ENCODE assay signal across 7 mouse cellular contexts in genomic region chr1:69685049-69685889, GRCm38 (mm10). TPM values are rescaled to one million over a fixed set of nuclear protein-coding genes. Genes with fewer than 3 reads are reported as not detected.
A peak's percentile ranks its signal among the peaks of the same experiment; 100 is the strongest.
DNase-seq lines count a peak whose midpoint lies in the region; ATAC-seq lines count a peak whose summit lies in the region.

No protein-coding gene starts in this region.

- peak overlapping the region; percentile 83 for H3K27ac ChIP-seq in lung, embryonic 16.5 days (ENCODE audit: low read length)
- peak overlapping the region; percentile 84 for H3K27ac ChIP-seq in forebrain, embryonic 10.5 days
- no peak overlapping the region for H3K27ac ChIP-seq in limb, embryonic 15.5 days
- peak overlapping the region; percentile 76 for H3K27ac ChIP-seq in stomach, embryonic 15.5 days

- WGBS in lung, embryonic 16.5 days, result 2% methylated on average over 11 of the region's 11 CpGs
- under 1% methylated on average over 11 of the region's 11 CpGs for WGBS in forebrain, embryonic 10.5 days
- WGBS in limb, embryonic 15.5 days, result 3% methylated on average over 11 of the region's 11 CpGs
- 1% methylated on average over 11 of the region's 11 CpGs for WGBS in stomach, embryonic 15.5 days

- no peaks in the 10 kb centered on the region for H3K36me3 ChIP-seq in lung, embryonic 16.5 days (ENCODE audit: control insufficient read depth, insufficient read depth, low read length)
- no peaks in the 10 kb centered on the region for H3K36me3 ChIP-seq in forebrain, embryonic 10.5 days (replicated peaks)
- no peaks in the 10 kb centered on the region for H3K36me3 ChIP-seq in limb, embryonic 15.5 days
- H3K36me3 ChIP-seq in stomach, embryonic 15.5 days, result no peaks in the 10 kb centered on the region

- no peak for ATAC-seq in lung, embryonic 16.5 days (ENCODE audit: low read depth)
- no peak for ATAC-seq in limb, embryonic 15.5 days (ENCODE audit: insufficient number of reproducible peaks, low FRiP score, low TSS enrichment, low read depth)
- ATAC-seq in stomach, embryonic 15.5 days (ENCODE audit: insufficient read depth, low FRiP score, low read depth), result no peak

- no peaks in the 10 kb centered on the region for H3K9me3 ChIP-seq in lung, embryonic 16.5 days (ENCODE audit: control insufficient read depth, low read length)
- H3K9me3 ChIP-seq in forebrain, embryonic 10.5 days, result no peaks in the 10 kb centered on the region
- H3K9me3 ChIP-seq in limb, embryonic 15.5 days, result no peaks in the 10 kb centered on the region
- no peaks in the 10 kb centered on the region for H3K9me3 ChIP-seq in stomach, embryonic 15.5 days

- H3K4me2 ChIP-seq in lung, embryonic 16.5 days (ENCODE audit: low read depth, low read length), result peak overlapping the region; percentile 85
- peak overlapping the region; percentile 68 for H3K4me2 ChIP-seq in limb, embryonic 15.5 days
- peak overlapping the region; percentile 72 for H3K4me2 ChIP-seq in stomach, embryonic 15.5 days

- no peaks in the 10 kb centered on the region for H3K27me3 ChIP-seq in lung, embryonic 16.5 days (ENCODE audit: control insufficient read depth, insufficient read depth, low read depth, low read length)
- no peaks in the 10 kb centered on the region for H3K27me3 ChIP-seq in forebrain, embryonic 10.5 days (ENCODE audit: poor library complexity, severe bottlenecking)
- H3K27me3 ChIP-seq in limb, embryonic 15.5 days, result no peaks in the 10 kb centered on the region
- H3K27me3 ChIP-seq in stomach, embryonic 15.5 days (replicated peaks), result no peaks in the 10 kb centered on the region

- no peak for DNase-seq in lung, postnatal 25 days (ENCODE audit: low spot score)
- DNase-seq in forebrain, embryonic 10.5 days (ENCODE audit: extremely low spot score, low spot score), result no peak
- no peak for DNase-seq in cerebellum, postnatal 4 days (ENCODE audit: low spot score in 2 of 2)
- no peak for DNase-seq in gastrocnemius, adult 8-10 months (ENCODE audit: low spot score in 2 of 2)

- H3K4me1 ChIP-seq in lung, embryonic 16.5 days (replicated peaks; ENCODE audit: control insufficient read depth, insufficient read depth, low read length), result 0 out of 2 replicates have a peak, but pooled peaks cover 2% of the 10 kb centered on the region
- peaks cover 35% of the 10 kb centered on the region for H3K4me1 ChIP-seq in forebrain, embryonic 10.5 days
- H3K4me1 ChIP-seq in limb, embryonic 15.5 days, result peaks cover 6% of the 10 kb centered on the region; the same call in 1 of the 2 replicates
- 0 out of 2 replicates have a peak, but pooled peaks cover 4% of the 10 kb centered on the region for H3K4me1 ChIP-seq in stomach, embryonic 15.5 days

- H3K4me3 ChIP-seq in lung, embryonic 16.5 days (ENCODE audit: low read length), result peak overlapping the region; percentile 81
- peak overlapping the region; percentile 81 for H3K4me3 ChIP-seq in forebrain, embryonic 10.5 days
- peak overlapping the region; percentile 83 for H3K4me3 ChIP-seq in limb, embryonic 15.5 days
- peak overlapping the region; percentile 81 for H3K4me3 ChIP-seq in stomach, embryonic 15.5 days (replicated peaks)

- H3K9ac ChIP-seq in lung, embryonic 16.5 days (ENCODE audit: low read length), result peak overlapping the region; percentile 60
- H3K9ac ChIP-seq in limb, embryonic 15.5 days, result peak overlapping the region; percentile 37; the same call in 1 of the 2 replicates
- H3K9ac ChIP-seq in stomach, embryonic 15.5 days, result peak overlapping the region; percentile 25; the same call in 1 of the 2 replicates

RNA-seq across cellular contexts. Expression of gene Ikzf2, which starts 1.8 kb away (rescaled TPM):
- polyA plus RNA-seq in lung, embryonic 16.5 days (2015; fragmentation: Nextera tagmentation; extraction: Ambion mirVana), result 3.2 TPM in 2 replicates
- polyA plus RNA-seq in forebrain, embryonic 10.5 days (2016; fragmentation: Nextera tagmentation; extraction: Ambion mirVana), result 5.4 and 6.4 TPM in 2 replicates
- polyA plus RNA-seq in limb, embryonic 15.5 days (2015; fragmentation: Nextera tagmentation; extraction: Ambion mirVana), result 3.2 and 3.3 TPM in 2 replicates
- 5.2 and 7.1 TPM in 2 replicates for polyA plus RNA-seq in stomach, embryonic 15.5 days (2015; fragmentation: Nextera tagmentation; extraction: Ambion mirVana)
- 10 to 100 TPM; 16.9 to 23.0 (median 20.5) TPM for total RNA-seq in gastrocnemius, adult 8-10 months (2022)
